Comparison of ENCODE assay signal across 7 mouse cellular contexts in the genomic region with DNA sequence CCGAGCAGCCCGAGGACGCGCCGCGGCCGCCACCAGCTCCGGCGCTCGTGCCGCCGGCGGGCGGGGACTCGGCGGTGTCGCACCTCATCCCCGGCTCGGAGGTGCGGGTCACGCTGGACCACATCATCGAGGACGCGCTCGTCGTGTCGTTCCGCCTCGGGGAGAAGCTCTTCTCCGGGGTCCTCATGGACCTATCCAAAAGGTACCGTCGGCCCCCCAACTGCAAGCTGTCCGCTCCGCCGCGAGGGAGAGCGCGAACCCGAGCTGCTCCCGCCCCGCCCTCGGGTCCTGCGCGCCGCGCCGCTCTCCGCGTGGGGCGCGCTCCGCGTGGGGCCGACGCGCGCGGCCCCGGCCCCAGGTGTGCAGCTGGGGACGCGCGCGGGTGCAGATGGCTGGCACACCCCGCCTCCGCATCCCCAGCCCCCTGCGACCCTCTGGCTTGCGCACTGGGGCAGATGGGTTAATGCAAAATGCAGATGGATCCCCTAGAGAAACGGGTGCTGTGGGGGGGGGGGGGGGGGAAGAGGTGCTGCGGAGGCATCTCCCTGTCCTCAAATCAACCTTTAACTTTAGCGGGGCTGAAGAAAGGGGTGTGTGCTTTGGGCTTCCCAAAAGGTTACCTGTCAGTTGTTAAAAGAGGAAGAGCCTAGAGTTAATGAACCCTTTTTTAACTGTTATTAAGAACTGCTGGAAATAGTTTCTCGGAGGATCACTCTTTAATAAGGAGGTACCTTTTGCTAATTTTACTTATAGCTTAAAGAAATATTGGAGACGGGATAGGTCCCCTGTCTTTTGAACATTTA. TPM values are rescaled to one million over a fixed set of nuclear protein-coding genes. Genes with fewer than 3 reads are reported as not detected.
A peak's percentile ranks its signal among the peaks of the same experiment; 100 is the strongest.
DNase-seq lines count a peak whose midpoint lies in the region; ATAC-seq lines count a peak whose summit lies in the region.

No protein-coding gene starts in this region.

- intact Hi-C loops in left cerebral cortex, postnatal 14 days (cut with DNase I): loop anchor here (5.0 kb wide), 1 partner anchor 55 kb away; no protein-coding TSS in a partner anchor

- ATAC-seq in megakaryocyte progenitor cell, adult 5-6 weeks (replicated peaks; ENCODE audit: poor library complexity): peak; percentile 21

- DNase-seq in adrenal gland, adult 18-20 months (ENCODE audit: low spot score in 2 of 2): peak; percentile 65 to 67
- DNase-seq in cerebellum, postnatal 4 days (ENCODE audit: low spot score in 2 of 2): peak; percentile 35 to 51
- peak; percentile 9 to 12 for DNase-seq in gastrocnemius, adult 8-10 months (ENCODE audit: low spot score in 2 of 2)
- peak; percentile 78 for DNase-seq in induced T-regulatory cell, adult 2 months (ENCODE audit: low read depth)
- peak; percentile 44 to 55 for DNase-seq in left cerebral cortex, postnatal 14 days (ENCODE audit: low spot score in 2 of 2)
- DNase-seq in right cerebral cortex, postnatal 4 days: peak; percentile 68

RNA-seq across cellular contexts. Expression of a gene that starts 0.8 kb away (rescaled TPM):
- total RNA-seq in adrenal gland, adult 18-20 months (2021): 10 to 100 TPM; 26.6 to 27.1 TPM
- 10 to 100 TPM; 10.9 to 13.8 (median 12.4) TPM for total RNA-seq in gastrocnemius, adult 8-10 months (2022)
- total RNA-seq in left cerebral cortex, postnatal 14 days (2021): 10 to 100 TPM; 56.7 to 58.3 TPM
- 44.5 and 46.9 TPM in 2 replicates for total RNA-seq in megakaryocyte progenitor cell, adult 5-6 weeks (2015)
- 27.8 and 39.3 TPM in 2 replicates for total RNA-seq in megakaryocyte progenitor cell, adult 5-6 weeks (2017)

Comparison
In these comparisons a context has a peak if more than half of its experiments do, and no peak if none do; other contexts are left out.
1. Peak in every context shown above with its lines: DNase-seq and ATAC-seq.
2. DNase-seq: peak in every context shown above with its lines; median percentile 78 in induced T-regulatory cell, adult 2 months; 68 in right cerebral cortex, postnatal 4 days; 66 in adrenal gland, adult 18-20 months; 50 in left cerebral cortex, postnatal 14 days; 43 in cerebellum, postnatal 4 days; 10 in gastrocnemius, adult 8-10 months.